29 mouse cellular contexts compared by ENCODE assay signal in genomic region chr13:35620756-35621155, GRCm38 (mm10).
"Had no signal": no experiment of that assay in that cellular context is flagged by ENCODE, and none has a peak within 500 bp of the region (broad histone marks: within the 10 kb centered on the region; RNA-seq: fewer than 3 reads in every experiment).

No protein-coding gene starts in this region.

- H3K36me3 ChIP-seq: limb, embryonic 12.5 days; limb, embryonic 13.5 days; limb, embryonic 15.5 days; liver, embryonic 12.5 days; liver, embryonic 13.5 days; liver, embryonic 15.5 days; lung, embryonic 15.5 days; midbrain, embryonic 10.5 days; midbrain, embryonic 12.5 days; midbrain, embryonic 13.5 days; midbrain, embryonic 15.5 days had no signal

- H3K9me3 ChIP-seq: limb, embryonic 12.5 days; limb, embryonic 13.5 days; limb, embryonic 15.5 days; liver, embryonic 12.5 days; liver, embryonic 13.5 days; liver, embryonic 15.5 days; lung, embryonic 15.5 days; midbrain, embryonic 10.5 days; midbrain, embryonic 12.5 days; midbrain, embryonic 13.5 days; midbrain, embryonic 15.5 days had no signal

- H3K4me2 ChIP-seq: limb, embryonic 12.5 days; limb, embryonic 13.5 days; limb, embryonic 15.5 days; liver, embryonic 12.5 days; liver, embryonic 13.5 days; liver, embryonic 15.5 days; lung, embryonic 14.5 days; lung, embryonic 15.5 days; midbrain, embryonic 11.5 days; midbrain, embryonic 12.5 days; midbrain, embryonic 13.5 days; midbrain, embryonic 15.5 days had no signal

- H3K4me3 ChIP-seq: left cerebral cortex, adult 2 months; limb, embryonic 12.5 days; limb, embryonic 13.5 days; limb, embryonic 15.5 days; liver, embryonic 12.5 days; liver, embryonic 13.5 days; liver, embryonic 15.5 days; lung, embryonic 15.5 days; megakaryocyte, embryonic 14.5 days; midbrain, embryonic 10.5 days; midbrain, embryonic 12.5 days; midbrain, embryonic 13.5 days; midbrain, embryonic 15.5 days; myocyte had no signal

- H3K9ac ChIP-seq: limb, embryonic 12.5 days; limb, embryonic 13.5 days; limb, embryonic 15.5 days; liver, embryonic 12.5 days; liver, embryonic 13.5 days; liver, embryonic 14.5 days; liver, embryonic 15.5 days; liver, postnatal 0 days; lung, embryonic 14.5 days; lung, embryonic 15.5 days; midbrain, embryonic 12.5 days; midbrain, embryonic 13.5 days; midbrain, embryonic 15.5 days had no signal

- DNase-seq: left cerebral cortex, postnatal 4 days; liver, embryonic 13.5 days; liver, postnatal 0 days; lung, adult 18-20 months; lung, adult 2 months; lung, embryonic 14.5 days; lung, postnatal 10 days; lung, postnatal 14 days; lung, postnatal 36 days; lung, postnatal 4 days; midbrain, embryonic 14.5 days had no signal

- H3K27me3 ChIP-seq: limb, embryonic 12.5 days; limb, embryonic 13.5 days; limb, embryonic 15.5 days; liver, embryonic 13.5 days; liver, embryonic 15.5 days; lung, embryonic 15.5 days; megakaryocyte, embryonic 14.5 days; midbrain, embryonic 12.5 days; midbrain, embryonic 13.5 days; midbrain, embryonic 15.5 days had no signal

- H3K4me1 ChIP-seq: limb, embryonic 12.5 days; limb, embryonic 13.5 days; limb, embryonic 15.5 days; lung, embryonic 15.5 days; midbrain, embryonic 10.5 days; midbrain, embryonic 12.5 days; midbrain, embryonic 13.5 days; midbrain, embryonic 15.5 days had no signal

- ATAC-seq: liver, embryonic 12.5 days; liver, postnatal 0 days; lung, postnatal 0 days; midbrain, embryonic 13.5 days; midbrain, embryonic 15.5 days; midbrain, embryonic 16.5 days had no signal

- H3K27ac ChIP-seq: left cerebral cortex, adult 2 months; limb, embryonic 12.5 days; limb, embryonic 13.5 days; limb, embryonic 15.5 days; liver, embryonic 12.5 days; liver, embryonic 13.5 days; liver, embryonic 14.5 days; liver, embryonic 15.5 days; lung, embryonic 15.5 days; macrophage; midbrain, embryonic 10.5 days; midbrain, embryonic 12.5 days; midbrain, embryonic 13.5 days; midbrain, embryonic 15.5 days had no signal
